In the genomic region with DNA sequence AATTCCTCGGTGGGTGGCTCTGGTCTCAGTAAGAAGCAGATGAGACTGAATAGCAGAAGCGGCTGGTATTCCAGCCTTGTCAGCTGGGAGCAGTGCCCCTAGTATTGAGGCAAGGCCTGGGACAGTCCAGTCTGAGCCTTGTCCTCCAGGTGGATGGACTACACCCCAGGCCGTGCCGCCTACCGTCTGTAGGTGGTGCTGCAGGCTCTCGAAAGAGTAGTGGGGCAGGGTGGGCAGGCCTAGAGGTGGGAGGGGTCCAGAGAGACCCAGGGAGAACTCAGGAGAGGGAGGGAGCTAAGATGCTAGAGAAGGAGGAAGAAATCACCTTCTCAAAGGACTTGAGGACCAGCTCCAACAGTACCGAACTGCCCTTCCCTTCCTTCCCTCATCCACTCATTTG, we compare ENCODE assay signal across 9 mouse cellular contexts.
DNase-seq lines count a peak whose midpoint lies in the region; ATAC-seq lines count a peak whose summit lies in the region.
"Had no signal": no experiment of that assay in that cellular context is flagged by ENCODE, and none has a peak within 500 bp of the region (broad histone marks: within the 10 kb centered on the region; RNA-seq: fewer than 3 reads in every experiment).

No protein-coding gene starts in this region.

- no peak overlapping the region for H3K4me2 ChIP-seq in embryonic facial prominence, embryonic 11.5 days (ENCODE audit: low read depth, low read length)
- H3K4me2 ChIP-seq: limb, embryonic 13.5 days had no signal

- DNase-seq in adrenal gland, adult 2 months: peak; percentile 20
- DNase-seq in adrenal gland, postnatal 4 days (ENCODE audit: low spot score in 2 of 2): no peak
- peak; percentile 26 to 50 for DNase-seq in left cerebral cortex, adult 18-20 months (ENCODE audit: low spot score in 2 of 2)
- DNase-seq in left cerebral cortex, postnatal 25 days (ENCODE audit: low spot score in 2 of 2): no peak
- peak; percentile 75 for DNase-seq in embryonic facial prominence, embryonic 11.5 days (ENCODE audit: low spot score)
- peak; percentile 73 for DNase-seq in left cerebral cortex, postnatal 4 days
- DNase-seq in yolk sac, embryonic 10.5 days (ENCODE audit: low spot score): peak; percentile 9
- DNase-seq in frontal cortex, postnatal 14 days (ENCODE audit: low spot score in 2 of 2): no peak

- no peaks in the 10 kb centered on the region for H3K36me3 ChIP-seq in embryonic facial prominence, embryonic 11.5 days (replicated peaks; ENCODE audit: control insufficient read depth, insufficient read depth, low read depth, low read length)
- H3K36me3 ChIP-seq: limb, embryonic 13.5 days had no signal

- no peaks in the 10 kb centered on the region for H3K4me1 ChIP-seq in embryonic facial prominence, embryonic 11.5 days (ENCODE audit: control insufficient read depth, insufficient read depth, low read length)

- ATAC-seq in embryonic facial prominence, embryonic 11.5 days (replicated peaks; ENCODE audit: insufficient number of reproducible peaks, low FRiP score, low TSS enrichment, low read depth): peak; percentile 88

- H3K9ac ChIP-seq in embryonic facial prominence, embryonic 11.5 days (replicated peaks; ENCODE audit: low read length): no peak overlapping the region
- H3K9ac ChIP-seq: limb, embryonic 13.5 days had no signal

- H3K9me3 ChIP-seq in embryonic facial prominence, embryonic 11.5 days (replicated peaks; ENCODE audit: control insufficient read depth, low read length): no peaks in the 10 kb centered on the region
- H3K9me3 ChIP-seq: limb, embryonic 13.5 days had no signal

- WGBS in embryonic facial prominence, embryonic 11.5 days: 19% methylated on average over 6 of the region's 7 CpGs

- H3K27ac ChIP-seq in embryonic facial prominence, embryonic 11.5 days (replicated peaks; ENCODE audit: low read depth, low read length): no peak overlapping the region
- H3K27ac ChIP-seq: limb, embryonic 13.5 days had no signal

- intact Hi-C loops in left cerebral cortex, postnatal 25 days (cut with DNase I): loop anchor here (2.0 to 5.0 kb wide), 3 partner anchors 112 to 217 kb away; no protein-coding TSS in a partner anchor
- intact Hi-C loops in left cerebral cortex, postnatal 4 days (cut with DNase I): no loop called here

- no peaks in the 10 kb centered on the region; the same call in 1 of the 2 replicates for H3K27me3 ChIP-seq in embryonic facial prominence, embryonic 11.5 days (ENCODE audit: control insufficient read depth, insufficient read depth, low read length)

- no peak overlapping the region for H3K4me3 ChIP-seq in embryonic facial prominence, embryonic 11.5 days (ENCODE audit: low read depth, low read length)
- H3K4me3 ChIP-seq: limb, embryonic 13.5 days had no signal

Comparison
In these comparisons a context has a peak if more than half of its experiments do, and no peak if none do; other contexts are left out.
1. DNase-seq: peak in adrenal gland, adult 2 months (single experiment), left cerebral cortex, adult 18-20 months (2 of 2), embryonic facial prominence, embryonic 11.5 days (single experiment), left cerebral cortex, postnatal 4 days (single experiment) and yolk sac, embryonic 10.5 days (single experiment); none in adrenal gland, postnatal 4 days (0 of 2), left cerebral cortex, postnatal 25 days (0 of 2) and frontal cortex, postnatal 14 days (0 of 2).